Mouse (Mus musculus) liver, embryonic 18 days (tissue): ENCODE measurements around the gene Lgalsl. TPM values are rescaled to one million over a fixed set of nuclear protein-coding genes. Genes with fewer than 3 reads are reported as not detected.

ENCODE experiments used
- polyA plus RNA-seq: library from polyadenylated mRNA; depleted of rRNA; stranded (reverse); fragments of >200 nt; gene quantifications from 2 replicates; pipeline ENCODE4 v1.2.3, GENCODE M21; 2012; rRNA removed

The Lgalsl gene
- polyA plus RNA-seq, result 8.1 and 8.9 TPM in 2 replicates

DNA sequence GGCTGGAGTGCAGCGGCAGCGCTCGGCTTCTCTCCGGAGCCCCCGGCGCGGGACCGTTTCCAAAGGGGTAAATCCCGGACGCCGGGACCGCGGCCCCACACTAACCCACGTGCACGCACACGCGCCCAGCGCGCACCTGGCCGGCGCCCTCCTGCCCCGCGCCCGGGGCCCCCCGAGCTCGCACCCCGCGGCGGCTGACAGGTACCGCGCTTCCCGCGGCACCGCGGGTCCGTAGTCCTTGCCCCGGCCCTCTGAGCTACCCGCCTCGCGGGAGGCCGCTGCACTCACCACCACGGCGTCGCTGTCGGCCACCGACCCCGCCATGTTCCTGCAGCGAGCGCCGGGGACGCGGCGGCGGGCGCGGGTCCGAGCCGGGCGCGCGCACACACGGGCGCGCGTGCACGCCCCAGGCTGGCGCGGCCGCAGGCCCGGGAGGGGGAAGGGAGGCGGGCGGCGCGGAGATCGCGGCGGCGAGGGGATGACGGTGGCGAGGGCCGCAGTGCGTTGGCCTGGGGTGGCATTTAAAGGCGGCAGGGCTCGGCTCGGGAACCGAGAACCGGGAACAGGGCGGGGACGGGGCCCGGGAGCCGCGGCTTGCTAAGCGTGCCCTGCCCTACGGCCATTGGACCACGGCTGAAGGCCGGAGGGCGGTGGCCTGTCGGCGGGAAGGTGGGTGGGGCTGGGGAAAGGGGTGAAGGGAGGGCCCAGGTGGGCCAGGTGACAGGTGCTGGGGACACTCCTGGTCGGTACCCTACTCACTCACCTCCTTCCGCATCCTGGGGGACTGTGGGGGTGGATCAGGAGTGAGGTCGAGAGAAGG, at the start of gene Lgalsl:
Gene Lgalsl, minus strand, starts transcription at position 371 of the 820 bp plus-strand sequence.

Other genes with a start within 250 kb of the Lgalsl start
- 14.8 and 16.7 TPM in 2 replicates for gene Aftph, start 89.5 kb downstream of the Lgalsl start, polyA plus RNA-seq